Mouse (Mus musculus): ENCODE measurements around the gene Ncor2.

- TF ChIP-seq POLR2A (IDR thresholded peaks at IDR 0.05; ENCODE audit: extremely low read depth, insufficient read depth, low read length), result no peak
- TF ChIP-seq CTCF (IDR thresholded peaks at IDR 0.05; ENCODE audit: extremely low read depth, insufficient read depth, low read length), result no peak
Measured at GRCm38 (mm10) chr5:125063015-125063414, 116.0 kb downstream of the Ncor2 start.

All from cortical plate, adult 2 months (tissue).